Mouse (Mus musculus) limb, embryonic 15.5 days (tissue): ENCODE measurements at regions not wholly inside any gene's neighbourhood (a gene's known extent, or its start where the extent isn't known, plus 50 kb on each side); places are given as distances from the start of the nearest gene placed in this dataset.

ENCODE experiments used
- ATAC-seq: fragments of 200-750 bp; cut with Nextera tagmentation; 2 replicates; pipeline ENCODE4 v1.8.0; 2017; ENCODE audit warnings: low read depth, moderate TSS enrichment; ENCODE audit not compliant: insufficient number of reproducible peaks, low FRiP score, low TSS enrichment
- H3K27ac ChIP-seq: fragments of 300-500 bp; sonication (generic); 2 replicates; pipeline ENCODE4 v1.5.1; 2015; ENCODE audit warnings: moderate library complexity, mild to moderate bottlenecking, inconsistent platforms
- H3K27me3 ChIP-seq: fragments of 300-500 bp; sonication (generic); 2 replicates; pipeline ENCODE4 v1.6.1; 2015; ENCODE audit warnings: inconsistent platforms
- H3K36me3 ChIP-seq: fragments of 300-500 bp; sonication (generic); 2 replicates; pipeline ENCODE4 v1.6.1; 2015; ENCODE audit warnings: inconsistent platforms
- H3K4me1 ChIP-seq: fragments of 300-500 bp; sonication (generic); 2 replicates; pipeline ENCODE4 v1.6.1; 2015; ENCODE audit warnings: inconsistent platforms
- H3K4me2 ChIP-seq: fragments of 300-500 bp; sonication (generic); 2 replicates; pipeline ENCODE4 v1.6.1; 2015; ENCODE audit warnings: mild to moderate bottlenecking, inconsistent platforms
- H3K4me3 ChIP-seq: fragments of 300-500 bp; sonication (generic); 2 replicates; pipeline ENCODE4 v1.5.1; 2015; ENCODE audit warnings: mild to moderate bottlenecking, inconsistent platforms
- H3K9ac ChIP-seq: fragments of 300-500 bp; sonication (generic); 2 replicates; pipeline ENCODE4 v1.6.1; 2015; ENCODE audit warnings: inconsistent platforms
- H3K9me3 ChIP-seq: fragments of 300-500 bp; sonication (generic); 2 replicates; pipeline ENCODE4 v1.6.1; 2016; ENCODE audit warnings: inconsistent platforms
- WGBS: fragments of 180-500 bp; shearing (Covaris S2); methylation state at CpG from one replicate; pipeline ENCODE4 v1.1.7; 2015; 5-methylcytosine and 5-hydroxymethylcytosine counted together

- Histone ChIP-seq H3K9ac (no peak overlapping the region), H3K27ac (no peak overlapping the region), H3K4me2 (no peak overlapping the region), H3K9me3 (no peaks in the 10 kb centered on the region), H3K4me3 (no peak overlapping the region), H3K36me3 (no peaks in the 10 kb centered on the region), H3K4me1 (no peaks in the 10 kb centered on the region), H3K27me3 (0 out of 2 replicates have a peak, but pooled peaks cover 2% of the 10 kb centered on the region)
- ATAC-seq = no peak
- 39% methylated on average over 11 of the region's 11 CpGs for WGBS
These were observed 886.6 kb upstream of the Car8 start for GRCm38 (mm10) chr4:9125236-9125963.

GRCm38 (mm10) chr4:9124586-9125232, 885.9 kb upstream of the Car8 start:
- Histone ChIP-seq H3K4me3 (no peak overlapping the region), H3K36me3 (no peaks in the 10 kb centered on the region), H3K27me3 (0 out of 2 replicates have a peak, but pooled peaks cover 2% of the 10 kb centered on the region), H3K9me3 (no peaks in the 10 kb centered on the region), H3K4me1 (no peaks in the 10 kb centered on the region), H3K9ac (no peak overlapping the region), H3K27ac (no peak overlapping the region), H3K4me2 (no peak overlapping the region)
- WGBS = 91% methylated on average over 4 of the region's 4 CpGs
- ATAC-seq = no peak

GRCm38 (mm10) chr4:9124109-9124508, 885.3 kb upstream of the Car8 start:
- no peak overlapping the region for H3K9ac ChIP-seq
- no peaks in the 10 kb centered on the region for H3K9me3 ChIP-seq
- no peak overlapping the region for H3K4me3 ChIP-seq
- H3K4me1 ChIP-seq = no peaks in the 10 kb centered on the region
- H3K27me3 ChIP-seq = 0 out of 2 replicates have a peak, but pooled peaks cover 2% of the 10 kb centered on the region
- H3K27ac ChIP-seq = no peak overlapping the region
- no peak for ATAC-seq
- H3K36me3 ChIP-seq = no peaks in the 10 kb centered on the region
- no peak overlapping the region for H3K4me2 ChIP-seq
- 46% methylated on average over 5 of the region's 5 CpGs for WGBS

GRCm38 (mm10) chr4:9123396-9124031, 884.7 kb upstream of the Car8 start:
- 61% methylated on average over 9 of the region's 9 CpGs for WGBS
- 0 out of 2 replicates have a peak, but pooled peaks cover 2% of the 10 kb centered on the region for H3K27me3 ChIP-seq

GRCm38 (mm10) chr4:9122639-9123286, 883.9 kb upstream of the Car8 start:
- ATAC-seq = no peak
- 74% methylated on average over 10 of the region's 10 CpGs for WGBS

More at GRCm38 (mm10) chr4:9123396-9124031, 884.7 kb upstream of the Car8 start:
- Histone ChIP-seq H3K4me2 (no peak overlapping the region), H3K4me3 (no peak overlapping the region), H3K4me1 (no peaks in the 10 kb centered on the region), H3K9ac (no peak overlapping the region), H3K9me3 (no peaks in the 10 kb centered on the region), H3K36me3 (no peaks in the 10 kb centered on the region), H3K27ac (no peak overlapping the region)
- ATAC-seq = no peak

GRCm38 (mm10) chr4:9116955-9117647, 878.3 kb upstream of the Car8 start:
- no peaks in the 10 kb centered on the region for H3K9me3 ChIP-seq
- no peaks in the 10 kb centered on the region for H3K4me1 ChIP-seq
- 47% methylated on average over 4 of the region's 4 CpGs for WGBS
- H3K4me2 ChIP-seq = no peak overlapping the region
- no peak for ATAC-seq
- no peaks in the 10 kb centered on the region for H3K27me3 ChIP-seq
- H3K36me3 ChIP-seq = no peaks in the 10 kb centered on the region
- H3K9ac ChIP-seq = no peak overlapping the region
- H3K27ac ChIP-seq = no peak overlapping the region
- H3K4me3 ChIP-seq = no peak overlapping the region

More at GRCm38 (mm10) chr4:9122639-9123286, 883.9 kb upstream of the Car8 start:
- Histone ChIP-seq H3K4me3 (no peak overlapping the region), H3K4me2 (no peak overlapping the region), H3K27ac (no peak overlapping the region), H3K36me3 (no peaks in the 10 kb centered on the region), H3K4me1 (no peaks in the 10 kb centered on the region), H3K9ac (no peak overlapping the region), H3K27me3 (0 out of 2 replicates have a peak, but pooled peaks cover 2% of the 10 kb centered on the region), H3K9me3 (no peaks in the 10 kb centered on the region)

GRCm38 (mm10) chr4:9115874-9116273, 877.0 kb upstream of the Car8 start:
- Histone ChIP-seq H3K9ac (no peak overlapping the region), H3K27me3 (no peaks in the 10 kb centered on the region), H3K36me3 (no peaks in the 10 kb centered on the region), H3K9me3 (no peaks in the 10 kb centered on the region), H3K4me1 (no peaks in the 10 kb centered on the region), H3K4me3 (no peak overlapping the region), H3K4me2 (no peak overlapping the region), H3K27ac (no peak overlapping the region)
- 18% methylated on average over 7 of the region's 7 CpGs for WGBS
- ATAC-seq = no peak

GRCm38 (mm10) chr4:9113982-9114381, 875.1 kb upstream of the Car8 start:
- Histone ChIP-seq H3K4me2 (no peak overlapping the region), H3K27ac (no peak overlapping the region), H3K9ac (no peak overlapping the region), H3K36me3 (no peaks in the 10 kb centered on the region), H3K27me3 (no peaks in the 10 kb centered on the region), H3K4me3 (no peak overlapping the region), H3K4me1 (no peaks in the 10 kb centered on the region), H3K9me3 (no peaks in the 10 kb centered on the region)
- 87% methylated on average over 5 of the region's 5 CpGs for WGBS
- no peak for ATAC-seq

- Histone ChIP-seq H3K9ac (no peak overlapping the region), H3K27me3 (0 out of 2 replicates have a peak, but pooled peaks cover under 1% of the 10 kb centered on the region), H3K9me3 (no peaks in the 10 kb centered on the region), H3K27ac (no peak overlapping the region), H3K4me1 (no peaks in the 10 kb centered on the region), H3K36me3 (no peaks in the 10 kb centered on the region), H3K4me2 (no peak overlapping the region), H3K4me3 (no peak overlapping the region)
- WGBS = 45% methylated on average over 7 of the region's 7 CpGs
- no peak for ATAC-seq
These were observed 871.5 kb upstream of the Car8 start for GRCm38 (mm10) chr4:9110355-9110754.

- Histone ChIP-seq H3K27me3 (peaks cover 4% of the 10 kb centered on the region; the same call in 1 of the 2 replicates), H3K9me3 (no peaks in the 10 kb centered on the region), H3K36me3 (no peaks in the 10 kb centered on the region), H3K9ac (no peak overlapping the region), H3K4me1 (no peaks in the 10 kb centered on the region), H3K4me3 (no peak overlapping the region), H3K27ac (no peak overlapping the region), H3K4me2 (no peak overlapping the region)
- 79% methylated on average over 14 of the region's 14 CpGs for WGBS
- no peak for ATAC-seq
These were observed 868.5 kb upstream of the Car8 start for GRCm38 (mm10) chr4:9107295-9107694.

- ATAC-seq = no peak
- no peaks in the 10 kb centered on the region for H3K9me3 ChIP-seq
- no peak overlapping the region for H3K27ac ChIP-seq
- H3K4me1 ChIP-seq = no peaks in the 10 kb centered on the region
- no peaks in the 10 kb centered on the region for H3K36me3 ChIP-seq
- WGBS = 86% methylated on average over 9 of the region's 9 CpGs
- H3K9ac ChIP-seq = no peak overlapping the region
- no peak overlapping the region for H3K4me3 ChIP-seq
- H3K27me3 ChIP-seq = peaks cover 4% of the 10 kb centered on the region; the same call in 1 of the 2 replicates
- H3K4me2 ChIP-seq = no peak overlapping the region
These were observed 867.9 kb upstream of the Car8 start for GRCm38 (mm10) chr4:9106778-9107177.
